Mouse (Mus musculus) megakaryocyte, embryonic 14.5 days (primary cell): ENCODE measurements around the gene Fam131a. TPM values are rescaled to one million over a fixed set of nuclear protein-coding genes. Genes with fewer than 3 reads are reported as not detected.

Experiments
- H3K27me3 ChIP-seq: replicated peaks from 2 replicates; pipeline ENCODE3; 2012; ENCODE audit warnings: inconsistent platforms
- H3K36me3 ChIP-seq: replicated peaks from 2 replicates; pipeline ENCODE3; 2012; ENCODE audit warnings: low read length, inconsistent platforms, mixed read lengths
- H3K4me1 ChIP-seq: 2 replicates; pipeline ENCODE4 v1.6.1; 2012; ENCODE audit warnings: inconsistent platforms
- H3K4me3 ChIP-seq: replicated peaks from 2 replicates; pipeline ENCODE3; 2012; ENCODE audit warnings: moderate library complexity, mild to moderate bottlenecking, inconsistent platforms
- H3K9me3 ChIP-seq: 2 replicates; pipeline ENCODE4 v1.6.1; 2012; ENCODE audit warnings: inconsistent platforms
- FLI1 ChIP-seq: IDR thresholded peaks from 2 replicates; pipeline ENCODE4 v1.6.1; 2012; ENCODE audit warnings: low read length, inconsistent platforms, mixed read lengths
- GATA1 ChIP-seq: IDR thresholded peaks from 3 replicates; pipeline ENCODE4 v1.6.1; 2012; ENCODE audit warnings: mixed read lengths, low read length, inconsistent platforms, borderline replicate concordance
- polyA plus RNA-seq: library from polyadenylated mRNA; stranded (reverse); fragments of >175 nt; gene quantifications from 2 replicates; pipeline ENCODE4 v1.2.3, GENCODE M21; 2012; ENCODE audit warnings: low replicate concordance; ENCODE audit not compliant: insufficient read depth

Gene Fam131a
- polyA plus RNA-seq, 1 experiment = 8.6 TPM

DNA sequence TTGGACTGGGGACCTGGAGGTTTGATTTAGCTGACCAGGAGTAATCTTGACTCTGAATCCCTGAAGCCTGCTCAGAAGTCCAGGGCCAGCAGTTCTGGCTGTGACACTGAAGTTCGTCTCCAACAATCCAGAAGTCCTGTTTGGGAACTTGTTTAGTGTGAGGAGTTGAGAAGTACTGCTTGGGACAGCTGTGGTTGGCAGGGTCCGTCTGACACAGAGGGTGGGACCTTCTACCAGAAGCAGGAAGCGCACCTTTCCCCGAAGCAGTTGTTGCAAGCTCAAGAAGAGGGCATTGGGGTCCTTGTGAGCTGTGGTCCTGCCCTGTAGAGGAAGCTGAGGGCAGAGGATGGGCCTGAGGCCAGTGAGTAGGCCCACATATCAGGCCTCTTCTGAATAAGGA, 32.7 kb downstream of the Fam131a start:
- Histone ChIP-seq H3K4me3 (no peak overlapping the region), H3K36me3 (peaks cover 23% of the 10 kb centered on the region), H3K4me1 (peaks cover 12% of the 10 kb centered on the region), H3K27me3 (peaks cover 46% of the 10 kb centered on the region), H3K9me3 (no peaks in the 10 kb centered on the region)
- TF ChIP-seq FLI1 (no peak), GATA1 (no peak)

DNA sequence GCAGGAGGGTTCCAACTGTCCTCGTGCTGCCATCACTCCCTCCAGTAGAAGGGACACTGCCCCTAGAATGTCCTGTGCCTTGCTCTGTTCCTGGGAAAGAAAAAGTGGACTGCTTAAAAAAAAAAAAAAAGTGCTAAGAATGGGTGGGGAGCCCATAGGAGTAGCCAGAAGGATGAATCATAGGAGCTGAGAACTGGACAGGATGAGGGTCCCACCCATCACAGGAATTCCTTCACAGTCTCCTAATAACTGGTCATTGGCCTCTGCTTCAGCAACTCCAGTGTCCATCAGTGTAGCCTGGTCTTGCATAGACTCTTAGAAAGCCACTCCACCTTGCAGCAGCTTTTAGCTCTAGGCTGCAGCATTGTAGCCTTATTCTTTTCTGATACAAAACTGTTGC, 33.3 kb downstream of the Fam131a start:
- H3K4me3 ChIP-seq = no peak overlapping the region
- H3K36me3 ChIP-seq = peaks cover 18% of the 10 kb centered on the region
- peaks cover 51% of the 10 kb centered on the region for H3K27me3 ChIP-seq
- no peak for TF ChIP-seq FLI1
- TF ChIP-seq GATA1 = no peak
- no peaks in the 10 kb centered on the region for H3K9me3 ChIP-seq
- H3K4me1 ChIP-seq = peaks cover 12% of the 10 kb centered on the region

- Histone ChIP-seq H3K4me1 (peaks cover 30% of the 10 kb centered on the region), H3K27me3 (peaks cover 88% of the 10 kb centered on the region), H3K36me3 (no peaks in the 10 kb centered on the region), H3K9me3 (peaks cover 3% of the 10 kb centered on the region; the same call in 1 of the 2 replicates), H3K4me3 (no peak overlapping the region)
- TF ChIP-seq FLI1 (no peak), GATA1 (no peak)
Measured at GRCm38 (mm10) chr16:20730293-20730711, 37.3 kb downstream of the Fam131a start.

DNA sequence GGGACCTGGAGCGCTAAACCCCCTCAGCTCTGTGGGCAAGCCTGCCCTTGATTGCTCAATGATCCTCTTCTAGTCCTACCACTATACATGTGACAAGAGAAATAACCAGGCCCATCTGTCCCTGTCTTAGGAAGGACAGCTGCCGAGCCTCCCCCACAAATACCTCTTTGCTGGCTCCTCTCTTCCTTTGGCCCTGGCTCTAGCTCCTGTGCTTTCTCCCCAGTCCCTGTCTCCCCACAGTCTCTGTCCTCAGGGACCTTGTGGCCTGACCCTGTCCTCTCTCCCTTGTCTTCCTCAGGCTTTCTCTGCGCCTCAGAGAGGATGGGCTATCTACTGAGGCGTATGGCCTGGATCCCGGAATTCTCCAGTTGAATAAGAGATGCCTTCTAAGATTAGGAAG, 38.6 kb downstream of the Fam131a start:
- Histone ChIP-seq H3K27me3 (peaks cover 89% of the 10 kb centered on the region), H3K9me3 (peaks cover 7% of the 10 kb centered on the region; the same call in 1 of the 2 replicates), H3K4me3 (no peak overlapping the region), H3K36me3 (no peaks in the 10 kb centered on the region), H3K4me1 (peaks cover 30% of the 10 kb centered on the region)
- TF ChIP-seq FLI1 (no peak), GATA1 (no peak)

- H3K27me3 ChIP-seq = peaks cover 90% of the 10 kb centered on the region
- H3K4me3 ChIP-seq = peak overlapping the region; percentile 88
- H3K4me1 ChIP-seq = peaks cover 30% of the 10 kb centered on the region
- no peaks in the 10 kb centered on the region for H3K36me3 ChIP-seq
- H3K9me3 ChIP-seq = peaks cover 14% of the 10 kb centered on the region
- TF ChIP-seq FLI1 = no peak
- TF ChIP-seq GATA1 = no peak
Measured at GRCm38 (mm10) chr16:20732251-20732924, 39.3 kb downstream of the Fam131a start.

- Histone ChIP-seq H3K27me3 (peaks cover 97% of the 10 kb centered on the region), H3K4me1 (peaks cover 30% of the 10 kb centered on the region), H3K36me3 (no peaks in the 10 kb centered on the region), H3K4me3 (peak within 1 kb of the TSS; percentile 88), H3K9me3 (peaks cover 21% of the 10 kb centered on the region)
- TF ChIP-seq GATA1 (no peak), FLI1 (no peak)
Measured at GRCm38 (mm10) chr16:20732925-20733730, 40.1 kb downstream of the Fam131a start, which contains the start of gene Chrd. TSS of gene Chrd (plus strand) at chr16:20733127.

DNA sequence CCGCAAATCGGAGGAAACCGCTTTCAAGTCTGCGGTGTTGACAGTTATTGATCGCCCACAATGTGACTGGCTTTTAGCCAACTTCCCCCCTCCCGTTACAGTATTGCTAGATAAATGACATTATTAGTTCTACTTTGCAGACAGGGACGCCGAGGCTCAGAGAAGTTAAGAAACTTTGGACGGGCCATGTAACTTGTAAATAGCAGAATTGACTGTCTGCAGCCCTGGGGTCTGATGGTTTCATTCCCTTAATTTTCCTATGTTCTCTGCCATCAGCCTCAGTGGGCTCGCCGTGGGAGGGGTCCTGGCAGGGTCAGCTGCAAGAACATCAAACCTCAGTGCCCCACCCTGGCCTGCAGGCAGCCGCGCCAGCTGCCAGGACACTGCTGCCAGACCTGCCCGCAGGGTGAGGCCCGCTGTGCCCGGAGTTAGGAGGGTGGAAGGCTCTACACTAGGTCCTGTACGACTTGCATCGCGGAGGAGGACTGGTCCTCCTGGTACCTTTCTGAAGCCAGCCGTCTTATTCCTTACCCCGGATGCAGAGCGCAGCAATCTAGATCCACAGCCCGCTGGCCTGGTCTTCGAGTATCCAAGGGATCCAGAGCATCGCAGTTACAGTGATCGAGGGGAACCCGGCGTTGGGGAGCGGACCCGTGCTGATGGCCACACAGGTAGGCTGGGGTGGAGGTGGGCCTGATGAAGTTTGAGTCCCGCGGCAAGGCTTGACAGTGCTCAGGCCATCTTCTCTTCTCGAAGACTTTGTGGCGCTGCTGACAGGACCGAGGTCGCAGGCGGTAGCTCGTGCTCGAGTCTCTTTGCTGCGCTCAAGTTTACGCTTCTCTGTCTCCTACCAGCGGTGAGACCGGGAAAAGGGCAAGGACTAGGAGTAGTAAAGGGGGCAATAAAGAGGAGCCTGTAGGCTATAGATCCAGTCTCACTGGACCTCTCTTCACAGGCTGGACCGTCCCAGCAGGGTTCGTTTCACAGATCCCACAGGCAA, 41.0 kb downstream of the Fam131a start, which contains the start of gene Thpo:
Gene Thpo, minus strand, starts transcription at position 781 of the 1,000 bp plus-strand sequence.
- Histone ChIP-seq H3K9me3 (peaks cover 23% of the 10 kb centered on the region), H3K4me1 (peaks cover 30% of the 10 kb centered on the region), H3K36me3 (no peaks in the 10 kb centered on the region), H3K27me3 (peaks cover 97% of the 10 kb centered on the region), H3K4me3 (peak within 1 kb of the TSS; percentile 88)
- no peak for TF ChIP-seq FLI1
- TF ChIP-seq GATA1 = no peak

- no peaks in the 10 kb centered on the region for H3K36me3 ChIP-seq
- no peak overlapping the region for H3K4me3 ChIP-seq
- peaks cover 23% of the 10 kb centered on the region for H3K9me3 ChIP-seq
- TF ChIP-seq FLI1 = no peak
- no peak for TF ChIP-seq GATA1
- peaks cover 92% of the 10 kb centered on the region for H3K27me3 ChIP-seq
- peaks cover 26% of the 10 kb centered on the region for H3K4me1 ChIP-seq
Measured at GRCm38 (mm10) chr16:20735651-20736050, 42.6 kb downstream of the Fam131a start.

- no peak overlapping the region for H3K4me3 ChIP-seq
- H3K9me3 ChIP-seq = peaks cover 23% of the 10 kb centered on the region
- TF ChIP-seq FLI1 = no peak
- TF ChIP-seq GATA1 = no peak
- peaks cover 26% of the 10 kb centered on the region for H3K4me1 ChIP-seq
- peaks cover 90% of the 10 kb centered on the region for H3K27me3 ChIP-seq
- H3K36me3 ChIP-seq = no peaks in the 10 kb centered on the region
Measured at GRCm38 (mm10) chr16:20736168-20736567, 43.1 kb downstream of the Fam131a start.
